Mouse (Mus musculus) limb, embryonic 10.5 days (tissue): ENCODE measurements at regions not wholly inside any gene's neighbourhood (a gene's known extent, or its start where the extent isn't known, plus 50 kb on each side); places are given as distances from the start of the nearest gene placed in this dataset.
"Not testable (repeated sequence)": the region's sequence is repeated elsewhere in the genome, so short reads cannot be mapped to it uniquely, and the experiment has no call there.

Experiments used
- DNase-seq: peaks from one replicate; pipeline ENCODE4 v3.0.0-alpha.2; 2017; ENCODE audit warnings: low spot score
- H3K27ac ChIP-seq: fragments of 300-500 bp; sonication (generic); 2 replicates; pipeline ENCODE4 v1.5.1; 2016; ENCODE audit warnings: mild to moderate bottlenecking
- H3K27me3 ChIP-seq: fragments of 300-500 bp; sonication (generic); 2 replicates; pipeline ENCODE4 v1.6.1; 2016; ENCODE audit warnings: low read depth, mild to moderate bottlenecking; ENCODE audit not compliant: poor library complexity, severe bottlenecking
- H3K36me3 ChIP-seq: fragments of 300-500 bp; sonication (generic); 2 replicates; pipeline ENCODE4 v1.6.1; 2016; ENCODE audit warnings: mild to moderate bottlenecking, moderate library complexity
- H3K4me1 ChIP-seq: fragments of 300-500 bp; sonication (generic); 2 replicates; pipeline ENCODE4 v1.6.1; 2016
- H3K4me3 ChIP-seq: fragments of 300-500 bp; sonication (generic); 2 replicates; pipeline ENCODE4 v1.5.1; 2016; ENCODE audit warnings: mild to moderate bottlenecking, moderate library complexity
- H3K9me3 ChIP-seq: fragments of 300-500 bp; sonication (generic); replicated peaks from 2 replicates; pipeline ENCODE4 v1.6.1; 2016; ENCODE audit warnings: mild to moderate bottlenecking
- WGBS: fragments of 180-500 bp; shearing (Covaris S2); methylation state at CpG from one replicate; pipeline ENCODE4 v1.1.7; 2016; 5-methylcytosine and 5-hydroxymethylcytosine counted together

DNA sequence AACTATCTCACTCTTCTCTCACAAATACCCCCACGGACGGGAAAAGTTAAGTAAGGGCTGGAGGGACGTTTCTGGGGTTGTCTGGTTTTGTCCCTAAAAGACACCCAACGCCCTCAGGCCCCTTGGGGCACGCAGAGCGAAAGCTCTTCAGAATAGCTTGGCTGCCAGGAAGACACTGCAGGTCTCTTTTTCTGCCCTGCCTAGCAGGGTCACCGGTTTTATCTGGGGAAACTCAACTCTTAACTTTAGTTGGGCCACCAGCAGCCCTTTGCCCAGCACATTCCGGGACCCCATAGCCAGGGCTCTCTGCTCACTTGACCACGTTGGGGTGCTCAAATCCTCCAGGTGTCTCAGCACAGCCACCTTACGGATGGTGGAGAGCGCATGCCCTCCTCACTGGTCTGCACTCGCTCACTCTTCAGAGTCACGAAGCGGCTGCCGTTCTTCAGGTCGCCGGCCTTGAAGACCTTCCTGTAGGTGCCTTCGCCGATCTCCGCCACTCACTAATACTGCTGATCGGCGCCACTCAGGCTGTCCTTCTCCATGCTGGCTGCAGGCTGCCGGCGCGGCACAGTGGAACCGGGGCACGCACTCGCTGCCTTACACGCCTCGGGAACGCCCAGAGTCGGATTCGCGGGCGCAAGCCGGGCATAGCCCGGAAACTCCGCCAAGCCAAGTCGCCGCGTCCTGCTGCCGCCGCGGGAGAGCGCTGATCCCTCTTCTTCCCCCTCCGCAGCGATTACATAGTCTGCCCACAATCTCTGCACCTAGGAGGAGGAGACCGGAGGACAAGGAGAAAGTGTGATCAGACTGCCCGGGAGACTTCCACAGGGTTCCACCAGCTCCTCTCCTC, 83.0 kb downstream of the Ulbp1 start:
- Histone ChIP-seq H3K27me3 (peaks cover 49% of the 10 kb centered on the region), H3K4me1 (peaks cover 25% of the 10 kb centered on the region), H3K4me3 (peak overlapping the region; percentile 63), H3K27ac (peak overlapping the region; percentile 25; the same call in 1 of the 2 replicates), H3K36me3 (no peaks in the 10 kb centered on the region), H3K9me3 (no peaks in the 10 kb centered on the region)
- WGBS, result 6% methylated on average over 49 of the region's 49 CpGs
- DNase-seq, result peak; percentile 72

DNA sequence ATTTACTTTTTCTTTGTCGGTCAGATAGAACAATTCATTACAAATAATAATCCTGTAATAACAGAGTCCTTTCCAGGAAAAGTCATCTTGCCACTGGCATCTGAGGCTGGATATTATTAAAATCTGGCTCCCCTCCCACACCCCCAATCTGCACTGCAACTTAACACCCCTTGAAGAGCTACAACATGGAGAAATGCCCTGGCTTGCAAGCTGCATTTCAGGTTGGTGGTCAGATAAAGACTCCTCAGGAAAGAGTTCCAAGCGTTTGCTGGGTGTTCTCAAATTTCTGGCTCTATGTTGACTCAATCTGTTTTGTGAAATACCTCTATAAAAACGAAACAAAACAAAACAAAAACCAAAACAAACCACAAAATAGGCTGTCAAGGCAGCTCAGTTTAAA, 114.6 kb downstream of the Ulbp1 start:
- not testable (repeated sequence) for H3K27ac ChIP-seq, DNase-seq, H3K4me1 ChIP-seq, H3K27me3 ChIP-seq, H3K9me3 ChIP-seq, H3K36me3 ChIP-seq, H3K4me3 ChIP-seq
- 79% methylated on average over 3 of the region's 3 CpGs for WGBS

DNA sequence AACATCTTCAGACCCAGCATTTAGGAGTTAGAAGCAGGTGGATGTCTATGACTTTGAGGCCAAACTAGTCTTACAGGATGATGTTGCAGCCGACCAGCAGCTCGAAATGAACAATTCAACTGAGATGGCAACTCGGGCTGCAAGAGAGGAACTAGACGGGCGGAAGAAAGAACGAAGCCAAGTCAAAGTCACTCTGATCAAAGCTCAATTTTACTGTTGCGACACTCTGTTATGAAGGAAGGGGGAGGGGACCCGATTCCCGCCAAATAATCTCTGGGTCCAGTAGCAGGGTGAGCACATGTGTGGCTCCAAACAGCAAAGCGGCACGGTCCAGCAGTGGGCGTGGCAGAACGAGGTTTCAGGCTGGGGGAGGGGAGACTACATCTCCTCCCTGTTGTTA, 129.1 kb downstream of the Ulbp1 start:
- not testable (repeated sequence) for DNase-seq, H3K27ac ChIP-seq, H3K27me3 ChIP-seq, H3K4me3 ChIP-seq, H3K9me3 ChIP-seq, H3K4me1 ChIP-seq, H3K36me3 ChIP-seq
- WGBS, result 94% methylated on average over 13 of the region's 13 CpGs

DNA sequence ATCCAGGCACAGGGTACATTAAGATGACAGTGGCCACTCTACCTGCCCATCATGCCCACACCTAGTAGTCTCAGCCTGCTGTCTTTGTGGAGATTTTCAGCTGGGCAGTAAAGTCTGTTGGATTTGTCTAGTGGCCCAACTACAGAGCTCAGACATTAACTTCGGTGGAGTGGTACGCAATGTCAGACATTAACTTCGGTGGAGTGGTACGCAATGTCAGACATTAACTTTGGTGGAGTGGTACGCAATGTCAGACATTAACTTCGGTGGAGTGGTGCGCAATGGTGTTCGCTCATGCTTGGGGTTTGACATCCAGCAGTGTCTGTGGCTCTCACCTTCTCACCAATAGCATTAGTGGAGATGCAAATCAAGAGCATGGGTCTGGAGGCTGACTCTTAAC, 129.7 kb downstream of the Ulbp1 start:
- WGBS, result 97% methylated on average over 8 of the region's 8 CpGs

DNA sequence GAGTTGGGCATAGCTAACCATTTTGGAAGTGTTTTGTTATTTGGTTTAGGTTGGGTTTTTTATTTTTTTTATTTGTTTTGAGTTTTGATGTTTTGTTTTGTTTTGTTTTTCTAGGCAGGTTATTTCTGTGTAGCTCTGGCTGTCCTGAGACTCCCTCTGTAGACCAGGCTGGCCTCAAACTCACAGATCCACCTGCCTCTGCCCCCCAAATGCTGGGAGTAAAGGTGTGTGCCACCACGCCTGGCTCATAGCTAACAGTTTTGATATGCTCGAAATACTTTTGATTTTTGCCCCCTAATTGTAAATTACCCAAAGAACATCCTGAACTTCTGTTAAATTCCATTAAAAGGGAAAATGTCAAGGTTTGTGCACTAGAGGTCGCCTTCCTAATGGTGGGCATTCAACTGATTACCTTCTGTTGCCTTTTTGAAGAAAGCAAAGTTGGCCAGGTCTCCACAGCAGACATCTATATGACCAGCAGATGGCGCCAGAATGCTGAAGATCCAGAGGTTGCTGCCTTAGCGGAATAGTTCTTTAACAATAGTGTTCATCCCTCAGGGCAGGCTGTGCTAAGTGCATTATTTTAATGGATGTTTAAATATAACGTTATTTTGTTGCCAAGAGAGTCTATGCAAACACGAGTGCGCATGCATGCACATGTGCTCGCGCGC, 121.2 kb upstream of the Cnksr3 start:
- DNase-seq, result peak; percentile 82
- H3K27ac ChIP-seq, result no peak overlapping the region
- no peak overlapping the region for H3K4me3 ChIP-seq
- WGBS, result 42% methylated on average over 11 of the region's 11 CpGs
- H3K9me3 ChIP-seq, result no peaks in the 10 kb centered on the region
- H3K36me3 ChIP-seq, result no peaks in the 10 kb centered on the region
- H3K27me3 ChIP-seq, result no peaks in the 10 kb centered on the region
- H3K4me1 ChIP-seq, result no peaks in the 10 kb centered on the region

More for the DNA sequence above, 129.7 kb downstream of the Ulbp1 start:
- not testable (repeated sequence) for H3K4me1 ChIP-seq, H3K9me3 ChIP-seq, H3K27me3 ChIP-seq, DNase-seq, H3K4me3 ChIP-seq, H3K27ac ChIP-seq, H3K36me3 ChIP-seq

DNA sequence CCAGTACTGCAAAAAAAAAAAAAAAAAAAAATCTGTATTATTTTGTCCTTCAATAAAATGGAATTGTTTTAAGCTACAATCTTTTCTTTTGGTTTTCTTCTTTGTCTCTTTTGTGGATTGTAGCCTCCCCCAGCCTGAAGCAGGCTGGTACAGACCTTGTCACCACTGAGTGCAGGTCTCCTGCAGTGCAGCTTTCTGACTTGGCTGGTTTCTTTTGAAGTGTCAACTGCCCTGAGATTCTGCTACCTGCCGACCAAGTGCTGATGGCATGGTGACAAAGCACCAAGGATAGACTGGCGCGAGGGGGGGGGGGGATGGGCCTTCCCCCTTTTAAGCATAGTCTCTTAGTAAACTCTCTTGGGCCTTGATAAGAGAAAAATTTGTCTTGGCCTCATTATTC, 116.2 kb upstream of the Cnksr3 start:
- H3K4me3 ChIP-seq, result no peak overlapping the region
- whole genome bisulfite sequencing, result 28% methylated on average over 3 of the region's 3 CpGs
- no peaks in the 10 kb centered on the region for H3K27me3 ChIP-seq
- H3K36me3 ChIP-seq, result no peaks in the 10 kb centered on the region
- H3K4me1 ChIP-seq, result no peaks in the 10 kb centered on the region
- H3K9me3 ChIP-seq, result no peaks in the 10 kb centered on the region
- no peak for DNase-seq
- H3K27ac ChIP-seq, result no peak overlapping the region

DNA sequence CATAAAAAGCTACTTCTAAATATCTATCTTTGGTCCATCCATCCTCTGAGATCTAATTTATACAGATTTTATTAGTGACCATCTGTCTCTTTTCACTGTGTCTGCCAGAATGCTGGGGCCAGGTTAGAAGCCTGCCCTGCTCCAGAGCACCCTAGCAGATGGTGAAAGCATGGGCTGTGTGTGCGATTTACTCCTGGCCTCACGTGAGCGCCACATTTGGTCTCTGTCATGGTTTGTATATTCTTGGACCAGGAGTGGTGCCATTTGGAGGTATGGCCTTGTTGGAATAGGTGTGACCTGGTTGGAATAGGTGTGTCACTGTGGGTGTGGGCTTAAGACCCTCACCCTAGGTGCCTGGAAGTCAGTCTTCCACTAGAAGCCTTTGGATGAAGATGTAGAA, 115.0 kb upstream of the Cnksr3 start:
- WGBS, result 99% methylated on average over 3 of the region's 3 CpGs
- H3K4me3 ChIP-seq, H3K36me3 ChIP-seq, H3K27me3 ChIP-seq, H3K27ac ChIP-seq, H3K4me1 ChIP-seq, H3K9me3 ChIP-seq, DNase-seq: not testable (repeated sequence)

DNA sequence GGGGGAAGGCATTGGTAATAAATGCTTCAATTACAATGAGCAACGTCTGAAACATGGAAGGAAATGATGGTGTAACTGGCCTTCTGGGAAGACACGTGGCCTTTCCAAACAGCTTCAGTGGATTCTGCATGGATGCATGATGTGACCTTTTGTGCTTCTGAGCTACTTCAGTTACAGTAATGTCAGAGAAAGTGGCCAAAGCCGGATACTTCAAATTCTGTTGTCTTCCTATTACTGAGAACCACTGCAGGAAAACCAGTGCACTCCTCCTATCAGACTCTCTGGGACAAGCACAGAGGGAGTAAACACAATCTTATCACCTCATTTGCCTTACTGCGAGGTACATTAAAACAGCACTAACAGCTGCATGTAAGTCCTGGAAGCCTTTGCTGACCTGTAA, 113.0 kb upstream of the Cnksr3 start:
- 74% methylated on average over 4 of the region's 4 CpGs for WGBS
- Histone ChIP-seq H3K4me3 (no peak overlapping the region), H3K9me3 (no peaks in the 10 kb centered on the region), H3K4me1 (no peaks in the 10 kb centered on the region), H3K27me3 (no peaks in the 10 kb centered on the region), H3K36me3 (no peaks in the 10 kb centered on the region), H3K27ac (no peak overlapping the region)
- no peak for DNase-seq

DNA sequence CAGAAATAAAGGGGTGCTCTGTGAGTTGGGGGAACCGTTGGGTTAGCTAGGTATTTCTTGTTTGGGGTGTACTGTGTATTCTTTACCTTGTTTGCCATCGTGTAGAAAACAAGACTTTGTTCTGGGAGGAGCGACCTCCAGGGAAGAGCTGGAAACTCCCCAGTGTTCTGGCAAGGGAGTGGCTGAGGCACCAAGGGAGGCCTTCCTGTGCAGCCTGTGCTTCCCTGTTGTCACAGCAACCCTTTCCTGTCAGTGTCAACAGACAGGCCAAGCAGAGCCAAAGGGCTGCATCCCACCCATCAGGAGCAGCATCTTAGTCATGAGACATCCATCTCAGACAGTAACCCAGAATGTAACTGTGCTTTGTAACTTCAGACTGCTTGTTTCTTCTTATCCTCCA, 111.2 kb upstream of the Cnksr3 start:
- no peak overlapping the region for H3K27ac ChIP-seq
- no peak for DNase-seq
- H3K36me3 ChIP-seq, result no peaks in the 10 kb centered on the region
- no peaks in the 10 kb centered on the region for H3K27me3 ChIP-seq
- no peaks in the 10 kb centered on the region for H3K9me3 ChIP-seq
- H3K4me1 ChIP-seq, result no peaks in the 10 kb centered on the region
- 33% methylated on average over 3 of the region's 3 CpGs for WGBS
- H3K4me3 ChIP-seq, result no peak overlapping the region

DNA sequence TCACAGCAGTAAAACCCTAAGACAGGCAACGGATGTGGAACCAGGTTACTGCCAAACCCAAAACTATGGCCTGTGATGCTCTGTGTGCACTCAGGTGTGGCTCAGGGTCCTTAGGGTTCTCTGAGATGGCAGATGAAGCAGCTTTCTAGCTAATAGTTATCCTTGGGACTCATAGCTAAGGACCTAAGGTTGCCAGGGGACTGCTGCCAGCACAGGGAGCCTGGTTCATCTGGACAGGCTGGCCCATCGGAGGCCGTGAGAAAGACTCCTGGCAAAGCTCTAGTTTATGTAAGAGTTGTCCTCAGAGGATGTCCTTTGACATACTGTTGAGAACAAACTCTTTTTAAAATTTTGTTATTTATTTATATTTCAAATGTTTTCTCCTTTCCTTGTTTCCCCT, 97.9 kb upstream of the Cnksr3 start:
- 89% methylated on average over 3 of the region's 3 CpGs for WGBS
- no peaks in the 10 kb centered on the region for H3K9me3 ChIP-seq
- DNase-seq, result no peak
- no peak overlapping the region for H3K4me3 ChIP-seq
- H3K27me3 ChIP-seq, result no peaks in the 10 kb centered on the region
- no peaks in the 10 kb centered on the region for H3K36me3 ChIP-seq
- H3K27ac ChIP-seq, result no peak overlapping the region
- H3K4me1 ChIP-seq, result no peaks in the 10 kb centered on the region

DNA sequence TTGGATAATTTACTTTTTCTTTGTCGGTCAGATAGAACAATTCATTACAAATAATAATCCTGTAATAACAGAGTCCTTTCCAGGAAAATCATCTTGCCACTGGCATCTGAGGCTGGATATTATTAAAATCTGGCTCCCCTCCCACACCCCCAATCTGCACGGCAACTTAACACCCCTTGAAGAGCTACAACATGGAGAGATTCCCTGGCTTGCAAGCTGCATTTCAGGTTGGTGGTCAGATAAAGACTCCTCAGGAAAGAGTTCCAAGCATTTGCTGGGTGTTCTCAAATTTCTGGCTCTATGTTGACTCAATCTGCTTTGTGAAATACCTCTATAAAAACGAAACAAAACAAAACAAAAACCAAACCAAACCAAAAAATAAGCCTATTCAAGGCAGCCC, 93.8 kb upstream of the Cnksr3 start:
- 76% methylated on average over 3 of the region's 3 CpGs for WGBS
- not testable (repeated sequence) for H3K36me3 ChIP-seq, H3K4me3 ChIP-seq, DNase-seq, H3K9me3 ChIP-seq, H3K4me1 ChIP-seq, H3K27me3 ChIP-seq, H3K27ac ChIP-seq

DNA sequence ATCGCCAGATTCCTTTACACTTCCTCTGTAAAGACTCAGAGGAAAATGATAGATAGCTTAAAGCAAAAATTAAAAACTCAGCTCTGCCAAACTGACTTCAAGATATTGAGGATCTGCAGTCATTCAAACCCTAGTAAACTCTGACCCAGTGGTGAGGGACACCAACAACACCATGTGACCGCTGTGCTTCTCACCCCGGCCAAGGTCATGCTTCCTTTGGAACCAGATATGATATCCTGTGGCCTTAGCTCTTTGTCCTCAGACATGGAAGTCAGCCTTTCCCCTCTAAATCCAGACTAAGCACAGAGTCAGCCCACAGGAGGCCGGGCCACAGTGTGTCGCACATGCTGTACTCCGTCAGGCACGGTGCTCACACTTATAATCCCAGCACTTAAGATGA, 86.3 kb upstream of the Cnksr3 start:
- 93% methylated on average over 7 of the region's 7 CpGs for whole genome bisulfite sequencing
- H3K4me1 ChIP-seq, result no peaks in the 10 kb centered on the region

DNA sequence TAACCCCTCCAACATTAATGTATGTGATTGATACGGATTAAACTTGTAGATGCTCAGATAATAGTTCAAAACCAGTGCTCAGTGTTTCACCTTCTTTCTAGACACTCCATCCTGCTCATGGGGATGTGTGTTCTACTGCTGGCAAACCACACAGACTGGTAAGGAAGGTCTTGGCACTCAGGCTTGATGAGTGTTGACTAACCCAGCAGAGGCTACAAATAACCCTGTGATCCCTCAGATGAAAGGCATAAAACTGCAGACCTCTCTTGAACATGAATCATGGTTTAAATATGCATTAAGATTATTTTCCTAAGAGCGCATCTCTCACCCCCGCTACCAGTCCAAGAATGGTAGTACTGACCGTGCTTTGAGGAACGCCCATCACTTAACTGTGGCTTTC, 83.9 kb upstream of the Cnksr3 start:
- WGBS, result 94% methylated on average over 5 of the region's 5 CpGs
- Histone ChIP-seq H3K9me3 (no peaks in the 10 kb centered on the region), H3K27me3 (no peaks in the 10 kb centered on the region), H3K27ac (no peak overlapping the region), H3K36me3 (no peaks in the 10 kb centered on the region), H3K4me3 (no peak overlapping the region), H3K4me1 (no peaks in the 10 kb centered on the region)
- DNase-seq, result no peak

More for the DNA sequence above, 86.3 kb upstream of the Cnksr3 start:
- Histone ChIP-seq H3K27ac (no peak overlapping the region), H3K4me3 (no peak overlapping the region), H3K9me3 (no peaks in the 10 kb centered on the region), H3K27me3 (no peaks in the 10 kb centered on the region), H3K36me3 (no peaks in the 10 kb centered on the region)
- DNase-seq, result no peak
